Mouse (Mus musculus): ENCODE results near the gene Bcl11a. TPM values are rescaled to one million over a fixed set of nuclear protein-coding genes. Genes with fewer than 3 reads are reported as not detected.

The Bcl11a gene
- polyA plus RNA-seq (2015; fragmentation: Nextera tagmentation; extraction: Ambion mirVana), result 3.1 and 3.4 TPM in 2 replicates

GRCm38 (mm10) chr11:24077795-24078705 lies at the start of gene Bcl11a:
Gene Bcl11a (plus strand): TSS chr11:24078056.

GRCm38 (mm10) chr11:24074634-24075104 lies 3.2 kb upstream of the Bcl11a start, which contains the start of gene A830031A19Rik:
Gene A830031A19Rik (minus strand): TSS chr11:24075054.

Other genes with a start within 250 kb of the Bcl11a start
- gene Papolg, start 182.8 kb upstream of the Bcl11a start, polyA plus RNA-seq (2015; fragmentation: Nextera tagmentation; extraction: Ambion mirVana), result 4.8 and 6.1 TPM in 2 replicates
- not detected in 2 replicates for gene A830031A19Rik, start 3.0 kb upstream of the Bcl11a start, polyA plus RNA-seq (2015; fragmentation: Nextera tagmentation; extraction: Ambion mirVana)